Mouse (Mus musculus) kidney, postnatal 36 days (tissue): ENCODE measurements at regions not wholly inside any gene's neighbourhood (a gene's known extent, or its start where the extent isn't known, plus 50 kb on each side); places are given as distances from the start of the nearest gene placed in this dataset.

Experiments used
- DNase-seq, 2 experiments: peaks; one replicate each; pipeline ENCODE4 v3.0.0; 2021 to 2022; ENCODE audit warnings: mixed read lengths in 2 of 2

- DNase-seq, result no peak
Measured at GRCm38 (mm10) chr10:51291412-51292207, 188.8 kb upstream of the Gm49339 start.

GRCm38 (mm10) chr10:51312814-51313213 lies 167.6 kb upstream of the Gm49339 start:
- DNase-seq, result no peak

GRCm38 (mm10) chr10:51320207-51320606 lies 160.2 kb upstream of the Gm49339 start:
- DNase-seq, result no peak

GRCm38 (mm10) chr10:51328772-51329171 lies 151.6 kb upstream of the Gm49339 start:
- DNase-seq, result no peak

- no peak for DNase-seq
Measured at GRCm38 (mm10) chr10:51329386-51329785, 151.0 kb upstream of the Gm49339 start.
